Mouse (Mus musculus) gastrocnemius, adult 8-10 months (tissue): Measurements from ENCODE around the gene Grb10. TPM values are rescaled to one million over a fixed set of nuclear protein-coding genes. Genes with fewer than 3 reads are reported as not detected.

Experiments used
- DNase-seq, 2 experiments: peaks; one replicate each; pipeline ENCODE4 v3.0.0; 2022; ENCODE audit warnings: low spot score in 2 of 2
- total RNA-seq, 4 experiments: library from RNA; stranded (reverse); gene quantifications; 2 replicates each; pipeline ENCODE4 v1.2.4; 2022

The Grb10 gene
- total RNA-seq, 4 experiments from 2014 or later: 17.0 to 28.7 (median 26.4) TPM

- no peak for DNase-seq
Observed at GRCm38 (mm10) chr11:11970246-11970645, 68.2 kb downstream of the Grb10 start.

GRCm38 (mm10) chr11:11968830-11969229, 69.7 kb downstream of the Grb10 start:
- peak; percentile 62 to 69 for DNase-seq

GRCm38 (mm10) chr11:11967519-11967918, 71.0 kb downstream of the Grb10 start:
- no peak for DNase-seq

GRCm38 (mm10) chr11:11966220-11966619, 72.3 kb downstream of the Grb10 start:
- no peak for DNase-seq

GRCm38 (mm10) chr11:11965501-11966125, 72.9 kb downstream of the Grb10 start:
- peak; percentile 94 to 96 for DNase-seq

GRCm38 (mm10) chr11:11964729-11965128, 73.8 kb downstream of the Grb10 start:
- DNase-seq: no peak

- no peak for DNase-seq
Observed at GRCm38 (mm10) chr11:11963587-11963986, 74.9 kb downstream of the Grb10 start.

- no peak for DNase-seq
Observed at GRCm38 (mm10) chr11:11963065-11963464, 75.4 kb downstream of the Grb10 start.

- DNase-seq: no peak
Observed at GRCm38 (mm10) chr11:11962629-11962954, 75.9 kb downstream of the Grb10 start.

GRCm38 (mm10) chr11:11961917-11962628, 76.4 kb downstream of the Grb10 start:
- no peak for DNase-seq

- no peak for DNase-seq
Observed at GRCm38 (mm10) chr11:11960858-11961257, 77.6 kb downstream of the Grb10 start.

GRCm38 (mm10) chr11:11960227-11960626, 78.3 kb downstream of the Grb10 start:
- DNase-seq: no peak

- DNase-seq: no peak
Observed at GRCm38 (mm10) chr11:11958479-11958878, 80.0 kb downstream of the Grb10 start.

- no peak for DNase-seq
Observed at GRCm38 (mm10) chr11:11958061-11958361, 80.5 kb downstream of the Grb10 start.

- DNase-seq: no peak
Observed at GRCm38 (mm10) chr11:11957211-11958060, 81.0 kb downstream of the Grb10 start.

- no peak for DNase-seq
Observed at GRCm38 (mm10) chr11:11955783-11956182, 82.7 kb downstream of the Grb10 start.

GRCm38 (mm10) chr11:11954606-11955005, 83.9 kb downstream of the Grb10 start:
- no peak for DNase-seq

- DNase-seq: no peak
Observed at GRCm38 (mm10) chr11:11954115-11954438, 84.4 kb downstream of the Grb10 start.

- no peak for DNase-seq
Observed at GRCm38 (mm10) chr11:11953364-11954114, 84.9 kb downstream of the Grb10 start.

- no peak for DNase-seq
Observed at GRCm38 (mm10) chr11:11952569-11952968, 85.9 kb downstream of the Grb10 start.

GRCm38 (mm10) chr11:11948988-11949365, 89.5 kb downstream of the Grb10 start:
- no peak for DNase-seq
